Mouse (Mus musculus) Patski (cell line): ENCODE measurements around the gene Epp13. TPM values are rescaled to one million over a fixed set of nuclear protein-coding genes. Genes with fewer than 3 reads are reported as not detected.
"Not testable (repeated sequence)": the region's sequence is repeated elsewhere in the genome, so short reads cannot be mapped to it uniquely, and the experiment has no call there.

Experiments used
- ATAC-seq: fragments of 100-300 bp; one replicate; pipeline ENCODE4 v1.8.0; 2021
- CTCF ChIA-PET: fragments of 350-600 bp; sonication (Branson Sonifier 250); formaldehyde crosslinking; loops from one replicate; lab custom pipeline; 2022; ENCODE audit warnings: inconsistent platforms; lab: Charles Lee
- POLR2A ChIA-PET: fragments of 350-600 bp; sonication (Branson Sonifier 250); formaldehyde crosslinking; loops from one replicate; lab custom pipeline; 2022; ENCODE audit warnings: antibody characterized with exemption, inconsistent platforms; lab: Charles Lee
- DNase-seq: peaks from one replicate; pipeline ENCODE4 v3.0.0-alpha.2; 2011; ENCODE audit warnings: low read depth, low spot score
- H3K27me3 ChIP-seq: fragments of 371-371 bp; one replicate; pipeline ENCODE4 v1.5.1; 2021
- CTCF ChIP-seq: fragments of 100-300 bp; IDR thresholded peaks from one replicate; pipeline ENCODE4 v1.5.1; 2021
- in situ Hi-C: fragments of 300-500 bp; cut with MboI; formaldehyde crosslinking; loops from 3 replicates; pipeline ENCODE4 v1.11.1; 2018; ENCODE audit warnings: low pct_unique_long_range_greater_than_20kb, mixed read lengths
- polyA plus RNA-seq: library from polyadenylated mRNA; unstranded; gene quantifications from one replicate; pipeline ENCODE4 v1.2.3, GENCODE M21; 2021

Gene Epp13
- polyA plus RNA-seq, 1 experiment from 2014 or later = not detected

GRCm38 (mm10) chr7:6284442-6285012 lies 32.0 kb downstream of the Epp13 start:
- ChIA-PET POLR2A (no interaction called here), CTCF (no interaction called here)
- no peaks in the 10 kb centered on the region for H3K27me3 ChIP-seq
- in situ Hi-C loops = no loop called here
- DNase-seq = no peak
- no peak for ATAC-seq
- TF ChIP-seq CTCF = no peak

GRCm38 (mm10) chr7:6285366-6285765 lies 32.9 kb downstream of the Epp13 start:
- in situ Hi-C loops = no loop called here
- ChIA-PET CTCF (no interaction called here), POLR2A (interaction anchor here (1.5 kb wide), 1 partner anchor 10 kb away, joined by 4 read pairs; no protein-coding TSS in a partner anchor)

GRCm38 (mm10) chr7:6285842-6286705 lies 33.6 kb downstream of the Epp13 start, which contains the start of gene Zfp667:
Gene Zfp667, plus strand, starts transcription at chr7:6286579.
- ATAC-seq = peak; percentile 85
- peak; percentile 44 for DNase-seq
- POLR2A ChIA-PET = interaction anchor here (0.5 to 1.5 kb wide), 2 partner anchors 9 to 1741 kb away, joined by 3 to 4 read pairs; no protein-coding TSS in a partner anchor
- CTCF ChIA-PET = no interaction called here
- no peaks in the 10 kb centered on the region for H3K27me3 ChIP-seq
- in situ Hi-C loops = no loop called here
- no peak for TF ChIP-seq CTCF

More at GRCm38 (mm10) chr7:6285366-6285765, 32.9 kb downstream of the Epp13 start:
- H3K27me3 ChIP-seq = no peaks in the 10 kb centered on the region
- TF ChIP-seq CTCF = no peak
- ATAC-seq (no peak), DNase-seq (no peak)

DNA sequence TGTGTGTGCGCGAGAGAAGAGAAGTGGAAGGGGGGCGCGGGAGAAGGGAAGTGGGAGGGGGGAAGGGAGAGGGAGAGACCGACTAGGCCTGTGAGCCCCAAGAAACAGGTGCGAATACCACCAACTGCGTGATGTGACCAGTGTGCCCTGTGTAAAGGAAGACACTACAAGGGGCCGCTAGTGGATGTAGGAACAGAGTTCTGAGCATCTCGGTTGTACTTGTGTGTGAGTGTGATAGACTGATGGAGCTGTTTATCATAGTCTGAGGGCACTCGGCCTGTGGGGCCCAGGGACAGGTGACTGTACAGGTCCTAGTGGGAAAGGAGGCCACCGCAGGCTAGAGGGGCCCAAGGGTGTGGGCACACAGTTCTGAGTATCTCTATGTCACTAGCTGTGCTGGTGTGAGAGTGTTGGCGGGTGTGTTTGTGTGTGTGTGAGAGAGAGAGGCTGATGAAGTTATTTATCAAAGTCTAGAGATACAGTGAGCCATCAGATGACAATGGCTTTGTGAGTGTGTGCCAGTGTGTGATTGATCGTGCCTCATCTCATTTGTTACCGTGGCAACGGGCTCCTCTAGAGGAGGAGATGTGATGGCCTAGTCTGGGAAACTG lies 34.5 kb downstream of the Epp13 start:
- DNase-seq = no peak
- no peak for ATAC-seq
- in situ Hi-C loops = no loop called here
- H3K27me3 ChIP-seq = no peaks in the 10 kb centered on the region
- POLR2A ChIA-PET = interaction anchor here (1.5 kb wide), 1 partner anchor 8 kb away, joined by 4 read pairs; no protein-coding TSS in a partner anchor
- CTCF ChIA-PET = no interaction called here
- no peak for TF ChIP-seq CTCF

GRCm38 (mm10) chr7:6291121-6291520 lies 38.6 kb downstream of the Epp13 start:
- CTCF ChIA-PET, H3K27me3 ChIP-seq, in situ Hi-C loops, ATAC-seq, DNase-seq, POLR2A ChIA-PET: not testable (repeated sequence)

DNA sequence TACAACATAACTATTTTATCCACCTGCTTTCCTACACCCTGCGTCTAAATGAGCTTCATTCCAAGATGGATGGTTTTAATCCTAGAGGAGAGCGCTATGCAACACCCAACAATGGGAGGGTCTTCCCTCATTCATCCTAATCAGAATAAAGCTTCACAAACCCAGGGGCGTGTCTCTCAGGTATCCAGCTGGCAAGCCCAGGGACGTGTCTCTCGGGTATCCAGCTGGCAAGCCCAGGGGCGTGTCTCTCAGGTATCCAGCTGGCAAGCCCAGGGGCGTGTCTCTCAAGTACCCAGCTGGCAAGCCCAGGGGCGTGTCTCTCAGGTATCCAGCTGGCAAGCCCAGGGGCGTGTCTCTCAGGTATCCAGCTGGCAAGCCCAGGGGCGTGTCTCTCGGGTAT lies 48.3 kb downstream of the Epp13 start:
- in situ Hi-C loops, H3K27me3 ChIP-seq, DNase-seq, ATAC-seq: not testable (repeated sequence)
- POLR2A ChIA-PET = interaction anchor here (0.7 kb wide), 1 partner anchor 95 kb away, joined by 3 read pairs; no protein-coding TSS in a partner anchor
- CTCF ChIA-PET = interaction anchor here (1.1 kb wide), 2 partner anchors 18 to 229 kb away, joined by 3 read pairs; no protein-coding TSS in a partner anchor

DNA sequence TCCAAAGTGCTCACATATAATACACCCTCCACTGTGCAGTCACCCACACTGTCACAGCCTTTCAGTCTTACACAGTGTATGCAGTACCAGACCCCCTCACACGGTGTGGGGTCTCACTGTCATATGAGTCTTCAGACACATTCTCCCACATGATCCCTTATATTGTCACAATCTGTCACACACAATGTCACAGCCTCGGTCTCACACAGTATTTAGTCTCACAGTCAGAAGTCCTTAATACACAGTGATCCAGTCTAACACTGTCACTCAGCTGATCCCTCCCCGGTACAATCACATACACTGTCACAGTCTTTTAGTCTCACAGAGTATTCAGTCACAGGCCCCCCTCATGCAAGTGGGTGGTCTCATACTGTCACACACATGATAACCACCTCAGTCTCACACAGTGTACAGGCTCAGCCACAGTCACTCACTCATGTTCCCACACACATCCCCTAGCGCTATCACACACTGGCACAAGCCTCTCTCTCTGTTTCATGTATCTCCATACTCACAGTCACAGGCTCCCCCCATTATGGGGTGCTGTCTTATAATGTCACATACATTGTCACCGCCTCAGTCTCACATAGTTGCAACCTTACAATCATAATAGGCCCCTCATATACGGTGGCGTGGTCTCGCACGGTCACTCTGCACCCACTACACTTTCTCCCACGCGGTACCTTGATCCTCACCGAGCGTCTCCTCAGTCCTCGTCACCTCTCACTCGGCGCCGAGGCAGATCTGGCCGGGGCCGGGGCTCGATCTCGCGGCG lies 78.1 kb downstream of the Epp13 start:
- ChIA-PET POLR2A (no interaction called here), CTCF (no interaction called here)
- ATAC-seq (no peak), DNase-seq (no peak)
- peaks cover 11% of the 10 kb centered on the region for H3K27me3 ChIP-seq
- TF ChIP-seq CTCF = no peak
- in situ Hi-C loops = no loop called here

DNA sequence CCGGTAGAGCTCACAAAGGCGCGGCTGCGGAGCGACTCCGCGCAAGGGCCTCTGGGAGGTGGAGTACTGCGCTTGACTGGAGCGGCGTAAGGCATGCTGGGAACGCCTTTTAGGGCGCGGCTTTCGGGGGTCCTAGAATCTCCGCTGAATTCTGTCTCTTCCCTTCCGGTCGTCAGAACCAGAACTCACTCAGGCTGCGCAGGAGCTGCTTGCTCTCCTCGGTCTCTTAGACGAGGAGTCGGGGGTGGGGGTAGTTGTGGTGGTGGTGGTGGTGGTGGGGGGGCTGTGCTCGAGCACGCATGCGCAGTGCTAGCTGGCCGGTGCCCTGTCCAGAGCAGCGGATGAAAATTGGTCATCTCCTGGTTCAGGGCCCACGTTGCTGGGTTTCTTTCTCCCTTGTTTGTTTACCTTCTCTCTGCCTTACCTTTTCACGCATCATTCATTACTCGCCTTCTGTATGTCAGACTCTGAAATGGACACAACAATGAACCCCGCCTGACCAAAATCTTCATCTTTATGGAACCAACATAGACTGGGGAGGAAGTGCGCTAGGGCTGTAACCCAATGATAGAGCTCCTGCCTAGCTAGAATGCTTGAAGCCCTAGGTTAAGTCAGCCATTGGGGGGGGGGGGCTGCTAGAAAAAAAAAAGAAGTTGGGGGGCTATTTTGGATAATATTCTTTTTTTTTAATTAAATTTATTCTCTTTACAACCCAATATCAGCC lies 78.9 kb downstream of the Epp13 start, which contains the start of gene Zfp583:
Zfp583 (minus strand) TSS at position 53 of the 724 bp plus-strand sequence.
- DNase-seq (no peak), ATAC-seq (no peak)
- TF ChIP-seq CTCF = no peak
- ChIA-PET CTCF (no interaction called here), POLR2A (no interaction called here)
- in situ Hi-C loops = no loop called here
- H3K27me3 ChIP-seq = peaks cover 14% of the 10 kb centered on the region

Other genes with a start within 250 kb of the Epp13 start
- not detected for gene Vmn1r65, start 241.7 kb upstream of the Epp13 start, polyA plus RNA-seq
- not detected for gene Nlrp4c, start 207.5 kb upstream of the Epp13 start, polyA plus RNA-seq
- 31.1 TPM for gene Zfp787, start 96.7 kb upstream of the Epp13 start, polyA plus RNA-seq
- 30.6 TPM for gene Zfp444, start 80.5 kb upstream of the Epp13 start, polyA plus RNA-seq
- not detected for gene Galp, start 55.6 kb upstream of the Epp13 start, polyA plus RNA-seq
- not detected for gene Zscan5b, start 30.4 kb upstream of the Epp13 start, polyA plus RNA-seq
- gene Zfp667, start 33.9 kb downstream of the Epp13 start, polyA plus RNA-seq = 3.6 TPM
- gene Zfp583, start 78.6 kb downstream of the Epp13 start, polyA plus RNA-seq = not detected
- gene Gm3854, start 91.0 kb downstream of the Epp13 start, polyA plus RNA-seq = 0.99 TPM
- 3.4 TPM for gene Zfp78, start 110.6 kb downstream of the Epp13 start, polyA plus RNA-seq
- gene Zfp28, start 130.6 kb downstream of the Epp13 start, polyA plus RNA-seq = 7.6 TPM
- gene Smim17, start 146.0 kb downstream of the Epp13 start, polyA plus RNA-seq = 0.36 TPM
- gene Gm20715, start 157.6 kb downstream of the Epp13 start, polyA plus RNA-seq = not detected
- not detected for gene Olfr1344, start 186.0 kb downstream of the Epp13 start, polyA plus RNA-seq
- 0.01 TPM for gene Olfr1336, start 203.5 kb downstream of the Epp13 start, polyA plus RNA-seq
- gene Olfr1346, start 214.4 kb downstream of the Epp13 start, polyA plus RNA-seq = not detected
- not detected for gene Olfr5, start 234.2 kb downstream of the Epp13 start, polyA plus RNA-seq
- not detected for gene Olfr1347, start 247.0 kb downstream of the Epp13 start, polyA plus RNA-seq